Mouse (Mus musculus) adrenal gland (tissue): ENCODE data around the gene Ermp1.

Source experiments
- intact Hi-C: fragments of 180-260 bp; cut with DNase I; formaldehyde crosslinking; loops from one replicate; pipeline ENCODE4 v1.15.1; 2025
- long read RNA-seq, 2 experiments: library from polyadenylated mRNA; unstranded; transcript quantifications; one replicate each; pipeline ENCODE4 v2.0.0; 2020; ENCODE audit warnings: borderline replicate concordance in 1 of 2; ENCODE audit not compliant: insufficient replicate concordance in 1 of 2

Ermp1 gene
- long read RNA-seq, experiment 1, full-length matches to known transcripts = 2 of 6 reads
- long read RNA-seq, experiment 1, partial matches to known transcripts = 2 of 6 reads
- long read RNA-seq, experiment 1, other reads (novel, unspliced or antisense) = 2 of 6 reads
- long read RNA-seq, experiment 2, full-length matches to known transcripts = 3 of 10 reads
- long read RNA-seq, experiment 2, partial matches to known transcripts = 1 of 10 reads
- long read RNA-seq, experiment 2, other reads (novel, unspliced or antisense) = 6 of 10 reads

DNA sequence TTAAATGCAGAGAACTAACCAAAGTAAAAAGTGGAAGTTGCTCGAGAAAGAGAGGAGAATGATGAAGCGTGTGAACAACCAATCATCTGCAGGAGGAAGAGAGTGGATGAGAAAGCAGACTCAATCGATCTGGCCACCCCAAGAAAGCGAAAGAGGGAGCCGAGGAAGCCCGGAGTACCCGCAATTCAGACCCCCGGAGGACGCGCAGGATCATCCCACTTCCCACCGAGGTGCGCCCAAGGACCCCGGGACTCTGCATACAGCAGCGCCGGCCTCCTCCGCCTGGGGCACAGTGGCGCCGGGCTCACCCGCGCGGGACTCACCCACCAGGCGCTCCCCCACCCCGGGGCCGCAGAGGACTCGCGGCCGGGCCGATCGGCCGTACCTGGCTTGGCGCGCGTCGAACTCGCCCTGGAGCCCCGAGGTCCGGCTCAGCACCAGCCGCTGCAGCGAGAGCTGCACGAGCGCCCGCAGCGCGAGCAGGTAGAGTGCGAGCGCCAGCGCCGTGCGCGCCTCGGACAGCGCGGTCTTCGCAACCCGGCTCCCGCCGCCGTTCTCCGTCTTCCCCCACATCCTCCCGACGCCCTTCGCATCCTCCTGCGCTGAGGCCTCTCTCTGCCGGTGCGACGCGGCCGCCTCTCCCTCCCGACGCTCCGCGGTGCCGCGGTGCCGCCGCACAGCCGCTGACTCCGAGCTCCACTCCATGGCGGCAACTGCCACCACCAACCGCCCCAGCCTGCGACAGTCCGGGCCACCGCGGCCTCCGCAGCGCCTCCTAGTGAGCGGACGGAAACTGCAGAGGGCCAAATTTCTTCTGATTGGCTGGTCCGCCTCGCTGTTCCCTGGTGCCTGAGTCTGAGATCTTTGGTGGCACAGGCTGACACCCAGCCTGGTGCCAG, at the start of gene Ermp1:
Gene Ermp1 (minus strand): TSS at position 765 of the 899 bp plus-strand sequence.
- intact Hi-C loops = no loop called here

DNA sequence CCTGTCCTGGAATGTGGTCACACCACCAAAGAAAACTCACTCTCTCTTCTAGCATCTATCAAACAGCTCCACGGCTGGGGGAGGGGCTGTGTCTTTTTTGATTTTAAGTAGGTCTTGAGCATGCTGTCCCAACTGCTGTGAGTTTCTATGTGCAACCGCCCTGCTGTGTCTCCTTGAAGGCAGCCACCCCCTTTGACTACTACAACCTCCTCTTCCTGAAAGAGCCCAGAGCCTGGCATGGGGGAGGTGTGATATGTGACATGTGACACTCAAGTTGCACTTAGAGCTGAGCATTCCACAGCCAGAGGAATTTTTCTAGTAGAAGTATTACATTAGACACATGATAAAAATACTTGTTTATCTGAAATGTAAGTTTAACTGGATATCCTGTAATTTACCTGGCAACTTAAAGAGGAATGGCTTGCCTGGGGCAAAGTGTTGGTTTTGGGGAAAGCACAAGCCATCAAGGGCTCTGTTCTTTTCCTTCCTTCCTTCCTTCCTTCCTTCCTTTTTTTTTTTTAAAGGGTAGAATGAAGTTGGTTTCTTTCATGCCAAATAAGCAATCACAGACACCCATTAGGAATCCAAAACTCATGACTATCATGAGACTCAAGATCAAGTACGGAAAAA, 49.1 kb upstream of the Ermp1 start, which contains the start of gene Mlana:
Gene Mlana (plus strand): TSS at position 580 of the 630 bp plus-strand sequence.
- intact Hi-C loops = no loop called here

DNA sequence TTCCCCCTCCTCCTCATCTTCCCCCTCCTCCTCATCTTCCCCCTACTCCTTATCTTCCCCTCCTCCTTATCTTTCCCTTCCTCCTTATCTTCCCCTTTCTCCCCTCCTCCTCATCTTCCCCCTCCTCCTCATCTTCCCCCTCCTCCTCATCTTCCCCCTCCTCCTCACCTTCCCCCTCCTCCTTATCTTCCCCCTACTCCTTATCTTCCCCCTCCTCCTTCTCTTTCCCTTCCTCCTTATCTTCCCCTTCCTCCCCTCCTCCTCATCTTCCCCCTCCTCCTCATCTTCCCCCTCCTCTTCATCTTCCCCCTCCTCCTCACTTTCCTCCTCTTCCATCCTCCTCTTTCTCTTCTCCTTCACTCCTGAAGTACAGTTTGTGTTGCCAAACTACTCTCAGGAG, 48.6 kb upstream of the Ermp1 start:
- intact Hi-C loops = no loop called here

DNA sequence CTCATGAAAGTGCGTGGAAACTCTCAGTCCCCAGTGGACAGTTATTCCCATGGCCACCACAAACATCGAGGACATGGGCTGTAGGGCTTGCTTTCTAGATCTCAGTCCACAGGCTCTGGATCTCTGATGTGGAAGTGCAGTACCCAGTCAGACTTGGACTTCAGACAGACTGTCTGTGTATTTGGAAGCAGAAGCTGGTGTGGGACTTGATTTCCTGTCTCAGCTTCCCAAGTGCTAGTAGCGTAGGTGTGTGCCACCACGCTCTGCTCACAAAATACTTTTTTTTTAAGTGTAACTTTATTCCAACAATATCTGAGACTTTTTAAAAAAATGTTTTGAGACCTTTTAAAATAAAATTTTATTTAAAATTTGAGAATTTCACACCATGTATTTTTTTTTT, 48.1 kb upstream of the Ermp1 start:
- intact Hi-C loops = no loop called here

- intact Hi-C loops = no loop called here
These were observed 46.9 kb upstream of the Ermp1 start for GRCm38 (mm10) chr19:29695071-29695470.

GRCm38 (mm10) chr19:29683844-29684540, 35.8 kb upstream of the Ermp1 start:
- intact Hi-C loops = loop anchor here (1.0 kb wide), 1 partner anchor 137 kb away; no protein-coding TSS in a partner anchor

DNA sequence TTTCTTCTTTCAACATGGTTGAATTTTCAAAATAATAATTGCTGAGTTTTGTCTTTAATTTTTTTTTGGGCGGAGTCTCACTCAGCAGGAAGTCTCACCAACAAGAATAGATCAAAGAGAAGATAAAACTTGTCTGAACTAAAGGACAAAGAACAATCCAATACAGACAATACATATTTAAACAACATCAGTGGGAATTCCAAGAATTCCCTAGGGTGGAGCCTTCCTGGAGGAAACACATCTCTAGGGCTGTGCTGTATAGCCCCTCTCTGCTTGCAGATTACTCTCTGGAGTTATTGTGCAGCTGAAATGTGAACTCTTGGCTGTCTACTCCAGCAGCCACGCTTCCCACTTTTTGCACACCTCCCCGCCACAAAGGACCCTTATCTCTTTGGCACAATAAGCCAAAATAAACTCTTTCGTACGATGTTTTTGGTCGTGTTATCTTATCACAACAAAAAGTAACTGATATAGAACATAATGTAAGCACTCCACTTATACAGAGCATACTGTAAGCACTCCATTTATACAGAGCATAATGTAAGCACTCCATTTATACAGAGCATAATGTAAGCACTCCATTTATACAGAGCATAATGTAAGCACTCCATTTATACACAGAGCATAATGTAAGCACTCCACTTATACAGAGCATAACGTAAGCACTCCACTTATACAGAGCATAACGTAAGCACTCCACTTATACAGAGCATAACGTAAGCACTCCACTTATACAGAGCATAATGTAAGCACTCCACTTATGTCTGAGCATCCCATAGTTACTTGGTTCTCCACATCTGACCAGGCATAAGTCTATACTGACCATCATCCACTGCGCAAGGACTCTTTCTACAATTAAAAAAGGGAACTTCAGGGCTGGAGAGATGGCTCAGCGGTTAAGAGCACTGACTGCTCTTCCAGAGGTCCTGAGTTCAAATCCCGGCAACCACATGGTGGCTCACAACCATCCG, 32.3 kb upstream of the Ermp1 start:
- intact Hi-C loops = no loop called here

- intact Hi-C loops = no loop called here
These were observed 30.1 kb upstream of the Ermp1 start for GRCm38 (mm10) chr19:29678181-29678778.

DNA sequence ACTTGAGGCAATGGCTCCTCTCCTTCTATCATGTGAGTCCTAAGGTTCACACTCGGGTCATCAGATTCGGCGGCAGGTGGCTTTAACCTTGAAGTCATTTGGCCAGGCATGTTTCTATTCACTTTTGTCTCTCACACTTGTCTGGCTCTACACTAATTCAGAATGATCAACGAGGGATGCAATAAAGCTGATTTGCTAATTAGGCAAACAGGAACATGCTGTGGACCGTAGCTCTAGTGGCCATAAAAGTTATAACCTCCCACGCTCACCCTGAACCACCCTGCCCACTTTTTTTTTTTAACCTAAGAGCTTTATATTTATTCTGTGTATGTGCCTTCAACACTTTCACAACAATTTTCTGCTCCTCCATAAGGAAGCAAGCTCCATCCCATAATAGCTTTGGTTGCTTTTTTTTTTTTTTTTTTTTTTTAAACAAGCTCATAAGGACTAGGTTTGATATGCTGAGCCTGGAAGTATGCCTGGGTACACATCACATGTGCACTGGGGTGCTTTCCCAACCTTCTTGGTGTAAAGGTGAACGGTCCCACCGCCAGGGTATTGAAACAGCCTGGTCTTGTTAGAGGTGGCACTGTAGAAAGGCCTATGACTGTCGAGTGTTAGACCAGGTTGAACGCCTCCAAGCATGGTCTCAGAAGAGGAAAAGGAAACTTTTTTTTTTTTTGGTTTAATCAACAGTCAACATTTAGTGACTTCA, 28.4 kb upstream of the Ermp1 start:
- intact Hi-C loops = no loop called here

DNA sequence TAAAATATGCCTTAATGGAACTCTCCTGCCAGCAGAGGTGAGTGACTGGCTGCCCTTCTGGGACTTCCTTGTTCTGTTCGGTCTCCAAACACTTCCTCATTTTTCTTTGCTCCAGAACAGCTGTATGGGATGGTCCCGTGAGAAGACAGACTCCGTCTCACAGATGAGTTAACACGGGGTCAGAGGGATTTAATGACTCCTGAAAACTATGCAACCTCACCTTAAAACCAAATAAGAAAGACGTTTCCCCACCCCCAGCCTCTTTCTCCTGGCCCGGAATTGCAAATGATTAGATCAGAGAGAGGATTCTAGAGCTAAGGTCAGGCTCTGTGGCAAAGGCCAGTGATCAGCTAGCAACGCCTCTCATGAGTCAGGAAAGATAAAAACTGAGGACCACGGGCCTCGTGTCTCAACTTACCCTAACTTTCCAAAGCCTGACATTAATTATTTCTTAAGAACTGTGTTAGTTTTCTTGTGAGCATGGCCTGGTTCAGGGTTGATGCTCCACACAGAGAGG, 27.4 kb upstream of the Ermp1 start:
- intact Hi-C loops = no loop called here

DNA sequence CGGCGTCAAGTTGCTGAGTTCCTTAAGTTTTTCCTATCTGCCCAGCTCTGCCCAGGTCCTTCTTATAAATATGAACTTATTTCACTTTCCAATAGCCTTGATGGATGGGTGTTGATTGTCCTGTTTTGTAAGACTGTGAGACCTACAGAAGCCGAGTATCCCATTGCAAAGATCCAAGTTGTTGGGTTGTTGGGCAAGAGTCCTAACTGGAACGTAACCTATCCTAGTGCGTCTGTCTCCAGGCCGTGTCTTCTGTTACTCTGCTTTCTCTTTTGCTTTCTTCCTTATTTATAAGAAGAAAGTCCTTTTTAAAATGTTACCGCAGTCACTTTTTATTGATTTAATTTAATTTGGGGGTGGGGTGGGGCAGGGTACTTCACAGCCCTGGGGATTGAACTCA, 26.7 kb upstream of the Ermp1 start:
- intact Hi-C loops = no loop called here

- intact Hi-C loops = no loop called here
These were observed 24.4 kb upstream of the Ermp1 start for GRCm38 (mm10) chr19:29672660-29673059.

DNA sequence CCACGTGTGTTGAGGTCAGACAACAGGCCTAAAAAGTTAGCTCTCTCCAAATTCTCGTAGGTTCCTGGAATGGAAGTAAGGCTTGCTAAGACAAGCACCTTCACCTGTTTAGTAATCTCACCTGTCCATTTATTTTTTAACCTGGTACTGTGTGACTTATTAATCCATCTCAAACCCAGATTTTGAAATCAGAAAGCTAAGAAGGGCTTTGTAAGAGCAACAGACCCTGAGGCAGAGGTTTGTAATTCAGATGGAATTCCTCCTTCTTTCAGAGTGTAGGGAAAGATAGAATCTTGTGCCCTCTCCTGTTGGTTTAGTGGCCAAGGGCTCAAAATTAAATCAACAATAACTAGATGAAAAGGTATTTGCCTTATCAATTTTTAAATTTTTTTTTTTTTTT, 22.9 kb upstream of the Ermp1 start:
- intact Hi-C loops = no loop called here

DNA sequence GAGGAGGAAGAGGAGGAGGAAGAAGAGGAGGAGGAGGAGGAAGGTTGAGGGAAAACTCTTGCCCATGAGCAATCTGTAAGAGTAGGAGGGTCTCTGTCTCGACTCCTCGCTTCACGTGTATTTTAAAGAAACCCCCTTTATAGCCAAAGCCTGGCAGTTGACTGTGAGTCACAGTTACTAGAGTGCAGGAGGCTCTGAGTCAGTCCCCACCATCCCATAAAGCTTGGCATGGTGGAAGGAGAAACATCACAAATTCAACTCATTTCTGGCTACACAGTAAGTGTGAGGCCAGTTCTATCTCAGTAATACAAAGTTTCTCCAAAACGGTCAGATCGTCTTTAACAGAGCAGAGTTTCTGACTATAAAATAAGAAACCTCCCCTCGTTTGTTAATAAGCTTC, 22.0 kb upstream of the Ermp1 start:
- intact Hi-C loops = no loop called here

GRCm38 (mm10) chr19:29668135-29668534, 19.9 kb upstream of the Ermp1 start:
- intact Hi-C loops = no loop called here

DNA sequence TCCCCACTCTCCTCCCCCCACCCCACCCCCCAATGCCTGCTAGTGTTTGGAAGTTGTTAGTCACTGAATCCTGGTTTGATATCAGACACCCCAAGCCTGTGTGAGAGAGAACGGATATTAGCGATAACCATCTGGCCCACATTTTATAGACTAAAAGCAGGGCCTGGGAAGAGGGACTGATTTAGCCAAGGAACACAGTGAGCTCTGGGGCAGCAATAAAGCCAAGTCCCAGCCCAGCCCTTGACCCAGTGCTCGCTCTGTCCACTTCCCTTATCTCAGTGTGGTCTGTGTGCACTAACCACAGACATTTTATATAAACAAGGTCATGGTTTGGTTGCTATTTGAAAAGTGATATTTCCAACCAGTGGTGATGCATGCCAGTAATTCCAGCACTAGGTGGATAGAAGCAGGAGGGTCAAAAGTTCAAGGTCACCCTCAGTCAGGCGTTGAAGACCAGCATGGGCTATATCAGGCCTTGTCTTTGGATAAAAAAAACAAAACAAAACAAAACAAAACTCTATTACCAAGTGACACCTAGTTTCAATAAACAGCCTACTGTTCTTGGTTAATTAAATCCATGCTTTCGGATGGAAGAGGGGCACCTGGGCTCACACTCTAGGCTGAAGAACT, 18.9 kb upstream of the Ermp1 start:
- intact Hi-C loops = no loop called here

- intact Hi-C loops = no loop called here
These were observed 17.9 kb upstream of the Ermp1 start for GRCm38 (mm10) chr19:29666164-29666563.

- intact Hi-C loops = no loop called here
These were observed 16.7 kb upstream of the Ermp1 start for GRCm38 (mm10) chr19:29664934-29665333.
